ENCODE assay signal across 23 mouse cellular contexts in the genomic region with DNA sequence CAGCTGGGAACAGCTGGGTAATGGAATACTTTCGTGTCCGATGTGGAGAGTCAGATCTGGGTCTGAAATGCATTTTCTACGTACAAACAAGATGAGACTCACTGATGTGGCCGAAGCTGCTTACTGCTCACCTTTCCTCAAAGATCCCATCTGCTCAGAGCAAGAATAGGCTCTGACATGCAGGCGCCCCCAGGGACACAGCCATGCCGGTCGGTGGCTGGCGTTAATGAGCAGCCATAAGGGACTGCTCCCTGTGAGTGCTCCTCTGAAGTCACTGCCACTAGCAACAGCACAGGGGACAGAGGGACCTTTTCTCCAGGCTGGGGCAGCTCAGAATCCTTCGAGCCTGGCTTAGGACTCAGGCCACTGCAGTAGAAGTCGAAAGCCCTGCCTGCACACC. TPM values are rescaled to one million over a fixed set of nuclear protein-coding genes. Genes with fewer than 3 reads are reported as not detected.
"Had no signal": no experiment of that assay in that cellular context is flagged by ENCODE, and none has a peak within 500 bp of the region (broad histone marks: within the 10 kb centered on the region; RNA-seq: fewer than 3 reads in every experiment).

A gene (plus strand): TSS at position 301 of the 400 bp plus-strand sequence.

- DNase-seq: kidney, adult 2 months; kidney, postnatal 25 days; layer of hippocampus, adult 9-11 months; liver, embryonic 13.5 days; lung, adult 2 months; lung, postnatal 14 days; right cerebral cortex, adult 18-20 months; right cerebral cortex, postnatal 14 days; right cerebral cortex, postnatal 4 days; thymus, adult 18-20 months; thymus, postnatal 36 days had no signal

- H3K36me3 ChIP-seq: liver, embryonic 13.5 days; neural tube, embryonic 13.5 days had no signal

- ATAC-seq: intestine, postnatal 0 days had no signal

- H3K27ac ChIP-seq: kidney, postnatal 0 days; layer of hippocampus, adult 2 months; liver, embryonic 13.5 days; neural tube, embryonic 13.5 days; stomach, postnatal 0 days had no signal

- H3K9ac ChIP-seq: liver, embryonic 13.5 days; neural tube, embryonic 13.5 days had no signal

- H3K4me3 ChIP-seq: layer of hippocampus, adult 2 months; liver, embryonic 13.5 days; myocyte; neural tube, embryonic 13.5 days had no signal

- H3K9me3 ChIP-seq: liver, embryonic 13.5 days had no signal

- H3K27me3 ChIP-seq: liver, embryonic 13.5 days; neural tube, embryonic 13.5 days had no signal

- H3K4me2 ChIP-seq: liver, embryonic 13.5 days; neural tube, embryonic 13.5 days had no signal

- H3K4me1 ChIP-seq: liver, embryonic 13.5 days had no signal

RNA-seq across cellular contexts. Expression of the gene that starts here (rescaled TPM):
- polyA plus RNA-seq: intestine, embryonic 14.5 days; kidney, adult 2 months; large intestine, adult 2 months; limb, embryonic 11.5 days; liver, adult 2 months; myocyte; neural tube, embryonic 13.5 days; stomach, embryonic 14.5 days; stomach, postnatal 0 days; urinary bladder, adult 2 months had no signal
